Mouse (Mus musculus) inflammation-experienced regulatory T-cells, adult 6 months (primary cell): ENCODE data around the gene Mccc2. TPM values are rescaled to one million over a fixed set of nuclear protein-coding genes. Genes with fewer than 3 reads are reported as not detected.
"Not testable (repeated sequence)": the region's sequence is repeated elsewhere in the genome, so short reads cannot be mapped to it uniquely, and the experiment has no call there.

Source experiments
- ATAC-seq: one replicate; pipeline ENCODE4 v1.8.0; 2017
- polyA plus RNA-seq, 3 experiments: library from polyadenylated mRNA; unstranded; fragments of 100-300 nt; shearing (Covaris generic); gene quantifications; one replicate each; pipeline ENCODE4 v1.2.1; 2017

Mccc2 gene
- 10 to 100 TPM; 10.1 to 16.4 (median 13.5) TPM for polyA plus RNA-seq

- peak; percentile 100 for ATAC-seq
Measured at GRCm38 (mm10) chr13:100014906-100015895, at the start of gene Mccc2. TSS of gene Mccc2 (minus strand) at chr13:100015639.

GRCm38 (mm10) chr13:100063936-100064335, 48.5 kb upstream of the Mccc2 start:
- no peak for ATAC-seq

- not testable (repeated sequence) for ATAC-seq
Measured at GRCm38 (mm10) chr13:100057738-100058137, 42.3 kb upstream of the Mccc2 start.

DNA sequence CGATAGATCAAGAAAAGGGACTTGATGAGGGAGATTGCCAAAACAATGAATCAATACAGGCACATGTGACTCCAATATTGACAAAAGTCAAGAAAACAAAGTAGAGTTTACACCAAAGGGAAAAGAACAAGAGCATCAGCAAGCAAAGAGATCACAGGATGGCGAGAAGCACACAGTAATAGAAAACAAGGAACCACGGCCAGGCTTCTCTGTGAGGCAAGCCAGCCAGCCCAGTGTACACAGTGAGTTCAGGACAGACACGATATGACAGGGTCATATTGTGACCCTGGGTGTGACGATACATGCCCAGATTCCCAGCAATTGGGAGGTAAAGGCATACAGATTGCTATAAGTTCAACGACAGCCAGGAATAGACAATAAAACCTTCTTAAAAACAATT, 10.6 kb upstream of the Mccc2 start:
- no peak for ATAC-seq

DNA sequence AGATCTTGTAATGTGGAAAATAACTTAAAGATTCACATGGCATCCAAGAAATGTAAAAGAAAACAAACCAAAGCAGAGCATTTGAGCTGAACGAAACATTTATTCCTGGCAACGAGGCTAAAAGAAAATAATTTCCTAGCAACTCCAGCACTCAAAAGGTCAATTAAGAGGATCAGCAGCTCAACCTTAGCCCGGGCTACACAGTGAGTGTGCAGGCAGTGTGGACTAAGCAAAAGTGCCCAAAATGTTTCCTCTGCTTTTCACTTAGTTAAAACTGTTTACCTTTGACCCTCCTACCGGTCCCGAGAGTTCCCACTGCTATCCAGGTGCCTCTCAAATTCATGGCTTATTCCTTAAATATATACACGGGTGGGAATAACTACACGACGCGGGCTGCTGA, 1.5 kb upstream of the Mccc2 start:
- no peak for ATAC-seq

- peak; percentile 9 for ATAC-seq
Measured at GRCm38 (mm10) chr13:100015937-100016336, 498 bp upstream of the Mccc2 start.

GRCm38 (mm10) chr13:100005911-100006496, 9.4 kb downstream of the Mccc2 start:
- ATAC-seq, result no peak

DNA sequence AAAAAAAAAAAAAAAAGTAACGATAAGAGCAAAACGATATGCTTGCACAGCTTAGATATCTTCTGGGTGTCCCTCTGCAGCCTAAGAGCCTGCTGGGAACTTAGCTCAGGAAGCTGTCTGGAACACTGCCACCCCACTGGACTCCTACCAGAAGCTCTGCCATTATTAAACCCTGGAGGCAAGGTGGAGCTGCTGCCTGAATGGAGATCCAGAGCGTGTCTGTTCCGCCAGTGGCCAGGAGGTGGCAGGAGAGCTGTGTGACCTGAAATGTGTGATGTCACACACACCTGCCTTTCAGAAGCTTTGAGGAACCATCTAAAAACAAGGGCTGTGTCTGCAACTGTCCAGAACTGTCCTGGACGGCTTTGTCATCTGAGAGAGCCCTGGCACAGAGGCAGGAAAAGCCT, 13.6 kb downstream of the Mccc2 start:
- peak; percentile 98 for ATAC-seq

GRCm38 (mm10) chr13:99999078-99999477, 16.4 kb downstream of the Mccc2 start:
- ATAC-seq, result no peak

GRCm38 (mm10) chr13:99998099-99998498, 17.3 kb downstream of the Mccc2 start:
- no peak for ATAC-seq

- ATAC-seq, result no peak
Measured at GRCm38 (mm10) chr13:99989592-99989991, 25.8 kb downstream of the Mccc2 start.

DNA sequence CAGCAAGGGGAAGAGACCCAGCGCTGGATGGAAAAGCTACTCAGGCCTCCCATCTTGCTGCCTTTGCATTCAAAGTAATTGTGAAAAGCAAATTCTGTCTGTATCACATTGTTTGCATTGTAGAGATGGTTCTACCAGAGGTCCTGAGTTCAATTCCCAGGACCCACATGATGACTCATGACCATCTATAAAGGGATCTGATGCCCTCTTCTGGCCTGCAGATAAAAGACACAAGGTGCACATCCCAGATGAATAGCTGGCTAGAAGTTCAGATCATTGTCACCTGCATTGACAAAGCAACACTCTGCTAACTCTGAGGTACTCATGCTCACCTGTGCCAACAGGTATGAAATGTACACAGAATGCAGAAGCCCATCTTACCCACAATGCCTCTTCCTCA, 32.1 kb downstream of the Mccc2 start:
- ATAC-seq, result no peak

DNA sequence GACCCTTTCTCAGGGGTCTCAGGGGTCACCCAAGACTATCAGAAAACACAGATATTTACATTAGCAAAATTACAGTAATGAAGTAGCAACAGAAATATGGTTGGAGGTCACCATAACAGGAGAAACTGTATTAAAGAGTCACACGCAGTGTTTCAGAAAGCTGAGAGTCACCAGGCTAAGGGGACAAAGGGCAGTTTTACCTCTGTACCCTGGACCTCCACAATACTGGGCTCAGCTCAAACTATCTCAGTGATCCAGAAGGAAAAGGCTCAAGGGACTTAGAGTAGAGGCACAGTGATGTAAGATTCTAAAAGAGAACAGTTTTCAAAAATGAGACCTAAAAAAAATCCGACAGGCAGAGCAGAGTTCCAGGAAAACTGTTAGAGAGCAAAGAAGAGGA, 36.0 kb downstream of the Mccc2 start:
- ATAC-seq, result no peak

DNA sequence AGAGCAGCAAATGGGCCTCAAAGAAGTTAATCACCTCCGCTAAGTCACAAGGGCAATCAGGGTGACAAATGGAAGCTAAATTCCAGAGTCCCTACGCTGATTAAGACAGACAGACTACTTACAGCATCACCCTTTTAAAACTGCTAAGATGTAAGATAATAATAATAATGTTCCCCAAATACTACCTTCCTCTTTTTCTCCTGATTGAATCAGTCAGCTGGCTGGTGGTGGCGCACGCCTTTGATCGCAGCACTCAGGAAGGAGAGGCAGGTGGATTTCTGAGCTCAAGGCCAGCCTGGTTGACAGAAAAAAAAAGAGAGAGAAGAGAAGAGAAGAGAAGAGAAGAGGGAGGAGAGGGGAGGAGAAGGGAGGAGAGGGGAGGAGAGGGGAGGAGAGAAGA, 45.4 kb downstream of the Mccc2 start:
- ATAC-seq, result no peak

DNA sequence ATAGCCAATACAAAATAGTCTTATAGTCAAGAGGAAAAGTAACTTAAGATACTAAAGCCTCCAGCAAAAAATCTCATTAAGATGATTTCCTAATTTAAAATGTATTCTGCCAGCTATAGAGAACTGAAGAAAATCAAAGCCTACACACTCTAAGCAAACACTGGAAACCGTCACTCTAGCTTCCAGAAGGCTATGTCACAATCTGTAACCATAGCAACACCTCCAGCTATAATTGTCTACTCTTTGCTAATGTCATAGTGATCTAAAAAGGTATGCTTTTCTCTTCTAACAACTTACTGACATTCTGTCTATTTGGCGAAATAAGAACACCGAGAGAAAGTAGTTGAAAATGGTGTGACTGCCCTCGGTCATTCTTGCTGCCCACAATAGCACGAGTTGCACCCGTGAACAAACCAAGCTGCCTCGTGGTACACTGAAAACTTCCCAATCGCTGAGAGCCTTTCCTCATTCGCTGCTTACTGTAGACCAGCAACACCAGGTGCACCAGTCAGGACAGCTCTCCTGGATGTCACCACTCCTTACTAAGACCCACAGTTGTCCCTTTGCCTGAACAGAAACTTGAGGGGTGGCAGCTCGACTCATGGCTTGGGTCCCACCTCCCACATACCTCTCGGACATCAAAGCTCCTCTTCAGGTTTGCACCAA, 48.3 kb downstream of the Mccc2 start:
- ATAC-seq, result no peak

- ATAC-seq, result no peak
Measured at GRCm38 (mm10) chr13:99963814-99964213, 51.6 kb downstream of the Mccc2 start.

GRCm38 (mm10) chr13:99961661-99962060, 53.8 kb downstream of the Mccc2 start:
- ATAC-seq, result no peak

GRCm38 (mm10) chr13:99955591-99955944, 59.9 kb downstream of the Mccc2 start:
- ATAC-seq, result no peak

DNA sequence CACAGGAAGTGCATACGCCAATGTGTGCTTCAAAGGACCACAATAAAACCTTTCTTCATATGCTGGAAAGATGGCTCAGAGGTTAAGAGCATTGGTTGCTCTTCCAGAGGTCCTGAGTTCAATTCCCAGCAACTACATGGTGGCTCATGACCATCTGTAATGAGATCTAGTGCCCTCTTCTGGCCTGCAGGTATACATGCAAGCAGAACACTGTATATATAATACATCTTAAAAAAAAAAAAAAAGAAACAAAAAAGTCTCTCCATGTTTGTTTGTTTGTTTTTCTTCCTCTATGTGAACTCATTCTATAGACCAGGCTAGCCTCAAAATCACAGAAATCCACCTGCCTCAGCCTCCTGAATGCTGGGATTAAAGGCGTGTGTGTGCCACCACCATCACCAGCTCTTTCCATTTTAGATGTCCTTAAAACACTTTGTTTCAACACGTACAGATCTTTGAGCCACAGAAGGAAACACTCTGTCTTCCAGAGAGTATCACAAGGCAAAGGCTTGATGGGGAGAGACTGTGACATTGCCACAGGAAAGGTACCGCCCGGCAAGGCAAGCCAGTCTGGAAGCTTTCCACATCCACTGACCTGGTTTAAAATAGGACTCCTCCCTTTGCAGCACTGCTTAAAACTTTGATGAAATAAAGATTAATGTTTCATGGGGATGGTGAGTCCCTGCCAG, 60.4 kb downstream of the Mccc2 start:
- no peak for ATAC-seq

- ATAC-seq, result no peak
Measured at GRCm38 (mm10) chr13:99947417-99947816, 68.0 kb downstream of the Mccc2 start.

GRCm38 (mm10) chr13:99943525-99943924, 71.9 kb downstream of the Mccc2 start:
- no peak for ATAC-seq

DNA sequence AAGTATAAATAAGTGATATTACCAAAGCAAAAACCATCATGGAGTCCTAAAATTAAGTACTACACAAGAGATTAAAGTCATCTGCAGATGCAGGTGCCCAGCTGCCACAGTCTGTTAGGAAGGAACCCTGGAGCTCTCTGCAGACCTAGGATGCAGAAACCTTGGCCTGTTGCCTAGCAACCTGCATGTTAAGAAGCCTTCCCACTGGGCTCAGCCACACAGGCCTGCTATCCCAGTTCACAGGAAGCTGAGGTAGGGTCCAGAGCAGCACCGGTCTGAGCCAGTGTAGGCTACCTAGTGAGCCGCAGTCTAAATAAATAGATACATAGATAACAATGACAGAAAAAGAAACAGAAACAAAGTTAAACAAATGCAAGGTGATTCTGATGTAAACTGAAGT, 74.8 kb downstream of the Mccc2 start:
- no peak for ATAC-seq

- no peak for ATAC-seq
Measured at GRCm38 (mm10) chr13:99939320-99939671, 76.1 kb downstream of the Mccc2 start.
